Mouse (Mus musculus): ENCODE results near the gene D10Jhu81e. TPM values are rescaled to one million over a fixed set of nuclear protein-coding genes. Genes with fewer than 3 reads are reported as not detected.
"Not testable (repeated sequence)": the region's sequence is repeated elsewhere in the genome, so short reads cannot be mapped to it uniquely, and the experiment has no call there.

The D10Jhu81e gene
- total RNA-seq, 2 experiments from 2014 or later, result 225 to 235 TPM

DNA sequence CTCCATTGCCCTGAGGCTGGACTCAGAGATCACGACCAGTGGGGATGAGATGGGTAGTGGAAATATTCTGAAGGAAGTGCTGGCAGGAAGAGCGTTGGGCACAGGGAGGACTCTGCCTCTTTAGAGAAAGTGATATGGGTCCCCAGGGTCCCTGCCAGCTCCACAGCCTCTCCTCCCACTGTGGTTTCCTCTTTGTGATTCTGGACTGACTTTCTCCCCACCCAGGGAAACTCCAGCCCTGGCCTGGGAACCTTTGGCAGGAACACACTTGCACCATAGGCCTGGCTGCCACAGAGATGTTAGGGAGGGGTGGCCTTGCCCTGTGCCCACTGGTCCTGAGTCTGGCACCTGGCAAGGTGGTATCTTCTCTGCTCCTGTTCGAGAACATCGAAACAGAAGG lies 39.6 kb downstream of the D10Jhu81e start:
- DNase-seq, result no peak

DNA sequence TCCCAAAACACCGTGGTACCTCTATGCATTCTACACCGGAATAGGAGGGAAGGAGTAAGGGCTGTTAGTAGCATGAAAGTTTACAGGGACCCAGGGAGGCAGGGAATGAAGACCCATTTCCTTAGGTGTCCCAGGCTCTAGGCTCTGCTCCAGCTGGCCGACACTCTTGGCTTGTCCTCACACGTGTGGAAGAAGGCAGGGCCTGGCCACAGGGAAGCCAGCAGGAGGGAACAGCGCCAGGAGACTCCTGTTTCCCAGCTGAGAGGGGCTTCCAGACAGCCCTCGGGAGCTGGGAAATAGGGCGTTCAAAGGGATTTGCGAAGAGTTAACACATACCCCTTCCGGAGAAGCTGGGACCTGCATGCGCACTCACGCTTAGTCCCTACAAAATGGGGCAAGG lies 40.2 kb downstream of the D10Jhu81e start:
- no peak for DNase-seq

- DNase-seq, result no peak
Observed at GRCm38 (mm10) chr10:78128647-78129046, 40.9 kb downstream of the D10Jhu81e start.

DNA sequence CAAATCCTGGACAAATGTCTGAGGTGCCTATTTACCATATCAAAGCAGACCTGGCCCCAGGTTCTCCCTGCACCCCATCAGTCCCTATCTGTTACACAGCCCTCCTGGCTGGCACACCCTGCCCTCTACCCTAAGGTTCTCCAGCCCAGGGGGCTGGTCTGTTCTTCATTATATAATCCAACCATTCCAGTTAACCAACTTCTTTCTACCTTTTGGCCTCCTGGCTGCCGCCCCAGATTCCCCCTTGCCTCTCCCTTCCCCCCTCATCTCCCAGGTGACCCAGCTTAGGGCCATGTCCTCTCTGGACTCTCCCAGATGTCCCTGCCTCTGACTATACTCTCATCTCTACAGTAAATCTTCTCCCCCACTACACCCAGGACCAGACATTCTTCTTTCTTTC lies 41.7 kb downstream of the D10Jhu81e start:
- no peak for DNase-seq

DNA sequence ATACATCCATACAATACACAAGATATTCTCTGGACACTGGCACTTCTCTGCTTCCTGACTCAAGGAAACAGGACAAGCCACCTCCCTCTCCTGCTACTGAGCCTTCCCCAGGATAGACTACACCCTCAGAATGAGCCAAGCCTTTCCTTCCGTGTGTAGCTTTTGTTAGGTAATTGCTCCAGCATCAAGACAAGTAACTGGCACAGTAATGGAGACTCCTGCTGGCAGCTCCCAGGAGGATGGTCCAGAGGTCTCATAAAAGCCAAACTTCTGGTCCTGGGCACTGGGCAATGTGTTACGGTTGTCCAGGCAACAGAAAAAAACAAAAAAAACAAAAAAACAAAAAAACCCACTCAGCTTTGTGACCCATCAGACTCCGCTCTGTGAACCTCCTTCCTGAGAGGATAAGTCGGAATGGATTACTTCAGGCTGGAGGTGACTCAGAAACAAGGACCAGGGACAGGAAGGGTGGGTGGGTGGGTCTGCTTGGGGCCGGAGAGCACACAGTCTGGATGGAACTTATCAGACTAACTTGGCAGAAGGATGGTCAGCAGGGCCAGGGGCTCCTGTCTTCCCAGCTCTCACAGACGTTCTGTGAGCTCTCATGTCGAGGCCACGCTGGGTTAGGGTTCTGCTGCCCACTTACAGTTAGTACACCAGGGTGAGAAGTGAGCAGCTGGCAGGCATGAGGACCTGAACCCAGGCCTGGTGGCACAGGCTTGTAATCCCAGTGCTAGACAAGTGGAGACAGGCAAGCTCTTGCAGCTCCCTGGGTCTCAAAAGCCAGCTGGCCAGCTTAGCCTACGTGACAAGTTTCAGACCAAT lies 42.3 kb downstream of the D10Jhu81e start:
- DNase-seq, result no peak

DNA sequence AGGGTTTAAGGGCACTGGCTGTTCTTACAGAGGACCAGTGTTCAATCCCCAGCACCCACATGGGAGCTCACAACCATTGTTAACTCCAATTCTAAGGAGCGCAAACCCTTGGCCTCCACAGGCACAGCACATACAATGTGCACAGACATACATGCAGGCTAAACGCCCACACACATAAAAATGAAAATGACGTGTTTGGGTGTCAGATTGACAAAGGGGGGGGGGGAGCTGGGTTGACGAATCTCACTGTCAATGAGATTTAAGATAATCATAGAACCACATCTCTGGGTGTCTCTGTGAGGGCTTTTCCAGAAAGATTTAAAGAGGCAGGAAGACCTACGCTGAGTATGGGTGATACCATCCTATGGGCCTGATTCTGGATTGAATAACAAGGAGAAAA lies 43.3 kb downstream of the D10Jhu81e start:
- no peak for DNase-seq

GRCm38 (mm10) chr10:78125061-78125460 lies 44.5 kb downstream of the D10Jhu81e start:
- DNase-seq, result not testable (repeated sequence)

GRCm38 (mm10) chr10:78124137-78124536 lies 45.4 kb downstream of the D10Jhu81e start:
- DNase-seq, result not testable (repeated sequence)

- no peak for DNase-seq
Observed at GRCm38 (mm10) chr10:78119422-78119821, 50.2 kb downstream of the D10Jhu81e start.

GRCm38 (mm10) chr10:78115153-78115552 lies 54.4 kb downstream of the D10Jhu81e start:
- no peak for DNase-seq

- no peak for DNase-seq
Observed at GRCm38 (mm10) chr10:78114521-78115092, 55.0 kb downstream of the D10Jhu81e start.

Other genes with a start within 250 kb of the D10Jhu81e start
- gene Trpm2, start 199.2 kb downstream of the D10Jhu81e start, total RNA-seq (2021), result under 1 TPM; 0.26 to 0.83 TPM
- 1 to 10 TPM; 4.0 to 4.7 TPM for gene 1810043G02Rik, start 191.3 kb downstream of the D10Jhu81e start, total RNA-seq (2021)
- gene Pfkl, start 159.7 kb downstream of the D10Jhu81e start, total RNA-seq (2021), result 1 to 10 TPM; 5.2 to 7.7 TPM
- not detected for gene Dnmt3l, start 127.8 kb downstream of the D10Jhu81e start, total RNA-seq (2021)
- not detected for gene Aire, start 126.2 kb downstream of the D10Jhu81e start, total RNA-seq (2021)
- gene Icosl, start 100.5 kb downstream of the D10Jhu81e start, total RNA-seq (2021), result 1 to 10 TPM; 1.3 to 1.7 TPM
- gene Pwp2, start 15.4 kb upstream of the D10Jhu81e start, total RNA-seq (2021), result 1 to 10 TPM; 7.6 to 8.3 TPM
- gene Trappc10, start 74.9 kb upstream of the D10Jhu81e start, total RNA-seq (2021), result 10 to 100 TPM; 31.0 to 32.9 TPM
- gene Agpat3, start 182.7 kb upstream of the D10Jhu81e start, total RNA-seq (2021), result 100 to 1,000 TPM; 120 to 123 TPM
- gene Rrp1, start 243.3 kb upstream of the D10Jhu81e start, total RNA-seq (2021), result 10 to 100 TPM; 58.8 to 62.0 TPM